Mouse (Mus musculus): ENCODE data around the gene Gprasp1.
"Not testable (repeated sequence)": the region's sequence is repeated elsewhere in the genome, so short reads cannot be mapped to it uniquely, and the experiment has no call there.

Gprasp1 gene

GRCm38 (mm10) chrX:135742304-135743055 lies at the start of gene Gprasp1, which contains the start of gene Armcx5:
Gene Gprasp1 (plus strand): TSS chrX:135742733.
Gene Armcx5 (plus strand): TSS chrX:135742733.
- CTCF ChIA-PET, result interaction anchor here in 1 of 4 experiments (0.9 to 1.0 kb wide), 2 partner anchors 10 to 141 kb away, joined by 3 to 5 read pairs; no protein-coding TSS in a partner anchor
- POLR2A ChIA-PET, result interaction anchor here in 3 of 4 experiments (0.6 to 2.0 kb wide), 28 partner anchors 8 to 740 kb away, joined by 3 to 11 read pairs (median 3); partner anchors contain the start of genes Tmsb15a (in 2 of the 3), Gprasp2 (in 1 of the 3) and Tceal8 (in 1 of the 3)

GRCm38 (mm10) chrX:135693633-135694032 lies 48.9 kb upstream of the Gprasp1 start, which contains the start of gene Tcp11x2:
Gene Tcp11x2 (minus strand): TSS chrX:135693790.
- ChIA-PET POLR2A (no interaction called here), CTCF (no interaction called here)

- ChIA-PET CTCF (no interaction called here), POLR2A (no interaction called here)
Measured at GRCm38 (mm10) chrX:135703111-135703510, 39.4 kb upstream of the Gprasp1 start.

- ChIA-PET POLR2A (interaction anchor here in 1 of 4 experiments (0.6 kb wide), 1 partner anchor 77 kb away, joined by 4 read pairs; no protein-coding TSS in a partner anchor), CTCF (no interaction called here)
Measured at GRCm38 (mm10) chrX:135704349-135704748, 38.2 kb upstream of the Gprasp1 start.

- ChIA-PET POLR2A (no interaction called here), CTCF (no interaction called here)
Measured at GRCm38 (mm10) chrX:135712845-135713244, 29.7 kb upstream of the Gprasp1 start.

GRCm38 (mm10) chrX:135725161-135725560 lies 17.4 kb upstream of the Gprasp1 start, which contains the start of gene Tmsb15a:
Gene Tmsb15a (minus strand): TSS chrX:135725261.
- ChIA-PET CTCF (interaction anchor here in 1 of 4 experiments (0.7 kb wide), 1 partner anchor 28 kb away, joined by 3 read pairs; no protein-coding TSS in a partner anchor), POLR2A (interaction anchor here in 3 of 4 experiments (0.6 to 2.8 kb wide), 4 partner anchors 17 to 549 kb away, joined by 3 to 11 read pairs (median 7); partner anchors contain the start of genes Armcx5 (in 2 of the 3), Gprasp1 (in 2 of the 3) and Tceal8 (in 1 of the 3))

GRCm38 (mm10) chrX:135738730-135739520 lies 3.6 kb upstream of the Gprasp1 start:
- ChIA-PET POLR2A (interaction anchor here in 1 of 4 experiments (0.7 kb wide), 1 partner anchor 50 kb away, joined by 3 read pairs; no protein-coding TSS in a partner anchor), CTCF (no interaction called here)

GRCm38 (mm10) chrX:135743056-135743355 lies 473 bp downstream of the Gprasp1 start:
- ChIA-PET POLR2A (interaction anchor here in 3 of 4 experiments (1.0 to 2.0 kb wide), 19 partner anchors 7 to 429 kb away, joined by 3 to 11 read pairs (median 4); partner anchors contain the start of genes Tmsb15a (in 2 of the 3), Gprasp2 (in 1 of the 3) and Tceal8 (in 1 of the 3)), CTCF (interaction anchor here in 1 of 4 experiments (0.9 to 1.0 kb wide), 2 partner anchors 10 to 142 kb away, joined by 3 to 5 read pairs; no protein-coding TSS in a partner anchor)

GRCm38 (mm10) chrX:135745376-135745775 lies 2.8 kb downstream of the Gprasp1 start:
- CTCF ChIA-PET, POLR2A ChIA-PET: not testable (repeated sequence)

GRCm38 (mm10) chrX:135752832-135753231 lies 10.3 kb downstream of the Gprasp1 start:
- CTCF ChIA-PET, result interaction anchor here in 3 of 4 experiments (0.5 to 1.0 kb wide), 6 partner anchors 9 to 1597 kb away, joined by 3 to 5 read pairs (median 3); partner anchors contain the start of genes Armcx5 (in 1 of the 3), Gprasp1 (in 1 of the 3) and Tmsb15a (in 1 of the 3)
- POLR2A ChIA-PET, result interaction anchor here in 3 of 4 experiments (0.6 to 3.0 kb wide), 5 partner anchors 9 to 221 kb away, joined by 3 to 8 read pairs (median 3); partner anchors contain the start of genes Armcx5 (in 3 of the 3) and Gprasp1 (in 3 of the 3)

GRCm38 (mm10) chrX:135761707-135762106 lies 19.2 kb downstream of the Gprasp1 start:
- POLR2A ChIA-PET, result interaction anchor here in 1 of 4 experiments (1.1 kb wide), 1 partner anchor 9 kb away, joined by 3 read pairs; no protein-coding TSS in a partner anchor
- CTCF ChIA-PET, result interaction anchor here in 2 of 4 experiments (0.6 to 1.0 kb wide), 2 partner anchors 9 to 442 kb away, joined by 4 to 5 read pairs; no protein-coding TSS in a partner anchor

GRCm38 (mm10) chrX:135768043-135768548 lies 25.6 kb downstream of the Gprasp1 start:
- CTCF ChIA-PET, result no interaction called here
- POLR2A ChIA-PET, result no interaction called here

GRCm38 (mm10) chrX:135768565-135768964 lies 26.0 kb downstream of the Gprasp1 start:
- ChIA-PET POLR2A (no interaction called here), CTCF (no interaction called here)

- POLR2A ChIA-PET, result interaction anchor here in 1 of 4 experiments (1.2 kb wide), 1 partner anchor 49 kb away, joined by 3 read pairs; the partner anchor contains the start of genes Armcx5 and Gprasp1
- CTCF ChIA-PET, result no interaction called here
Measured at GRCm38 (mm10) chrX:135791536-135791935, 49.0 kb downstream of the Gprasp1 start.

GRCm38 (mm10) chrX:135792326-135792725 lies 49.8 kb downstream of the Gprasp1 start:
- CTCF ChIA-PET, result no interaction called here
- POLR2A ChIA-PET, result interaction anchor here in 1 of 4 experiments (1.2 kb wide), 1 partner anchor 50 kb away, joined by 3 read pairs; the partner anchor contains the start of genes Armcx5 and Gprasp1

GRCm38 (mm10) chrX:135795591-135796304 lies 53.2 kb downstream of the Gprasp1 start:
- CTCF ChIA-PET, result interaction anchor here in 1 of 4 experiments (1.2 kb wide), 1 partner anchor 180 kb away, joined by 3 read pairs; no protein-coding TSS in a partner anchor
- POLR2A ChIA-PET, result interaction anchor here (0.6 to 1.4 kb wide), 7 partner anchors 43 to 380 kb away, joined by 3 to 8 read pairs (median 4); partner anchors contain the start of genes Armcx5 (in 1 of the 4), Gprasp1 (in 1 of the 4), Gprasp2 (in 1 of the 4) and Tceal8 (in 1 of the 4)
